16 mouse cellular contexts compared by ENCODE assay signal in the genomic region with DNA sequence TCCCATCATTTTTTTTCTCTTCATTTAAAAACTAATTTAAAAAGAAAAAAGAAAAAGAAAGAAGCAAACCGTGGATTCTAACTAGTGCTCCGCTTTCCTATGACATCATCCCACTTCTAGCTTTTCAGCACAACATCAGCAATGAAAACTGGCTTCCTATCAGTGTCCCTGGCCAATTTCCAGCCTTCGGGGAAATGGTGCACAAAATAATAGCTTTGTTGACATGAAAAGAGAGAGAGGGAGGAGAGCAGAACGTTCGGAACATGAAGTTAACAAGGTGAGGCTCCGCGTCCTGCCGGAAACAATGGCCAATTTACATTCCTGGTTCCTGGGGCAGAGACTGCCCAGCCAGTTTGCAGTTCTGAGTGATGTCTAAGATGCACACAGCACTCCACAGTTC.
DNase-seq lines count a peak whose midpoint lies in the region; ATAC-seq and TF ChIP-seq lines count a peak whose summit lies in the region.
"Had no signal": no experiment of that assay in that cellular context is flagged by ENCODE, and none has a peak within 500 bp of the region (broad histone marks: within the 10 kb centered on the region; RNA-seq: fewer than 3 reads in every experiment).

No protein-coding gene starts in this region.

- ATAC-seq in lung, postnatal 0 days = no peak
- no peak for ATAC-seq in heart, embryonic 16.5 days (replicated peaks; ENCODE audit: extremely low read depth, insufficient read depth, low FRiP score)
- ATAC-seq: activated CD4-positive, CD25-positive, alpha-beta regulatory T cell, adult 4 months; CD4-positive, CD25-positive, alpha-beta regulatory T cell, adult 4 months; intestine, embryonic 15.5 days; midbrain, embryonic 16.5 days had no signal

- H3K27me3 ChIP-seq in lung, postnatal 0 days (replicated peaks; ENCODE audit: insufficient read depth, low read length) = no peaks in the 10 kb centered on the region
- H3K27me3 ChIP-seq in heart, embryonic 16.5 days (ENCODE audit: control insufficient read depth, insufficient read depth, low read length) = no peaks in the 10 kb centered on the region; the same call in 1 of the 2 replicates
- H3K27me3 ChIP-seq: intestine, embryonic 15.5 days; liver, embryonic 13.5 days had no signal

- no peak for TF ChIP-seq CTCF in lung, postnatal 0 days (IDR thresholded peaks at IDR 0.05)
- TF ChIP-seq CTCF in lung, adult 2 months (IDR thresholded peaks at IDR 0.05; ENCODE audit: insufficient read depth, low read length) = no peak

- no peaks in the 10 kb centered on the region for H3K4me1 ChIP-seq in lung, postnatal 0 days (ENCODE audit: insufficient read depth, low read depth, low read length)
- H3K4me1 ChIP-seq in lung, adult 2 months (ENCODE audit: control insufficient read depth, insufficient read depth, low read length) = no peaks in the 10 kb centered on the region
- H3K4me1 ChIP-seq in heart, embryonic 16.5 days (ENCODE audit: control insufficient read depth, insufficient read depth, low read length) = 0 out of 2 replicates have a peak, but pooled peaks cover 2% of the 10 kb centered on the region
- H3K4me1 ChIP-seq: intestine, embryonic 15.5 days; liver, embryonic 13.5 days had no signal

- no peaks in the 10 kb centered on the region for H3K36me3 ChIP-seq in lung, postnatal 0 days (ENCODE audit: insufficient read depth, low read length)
- no peaks in the 10 kb centered on the region for H3K36me3 ChIP-seq in heart, embryonic 16.5 days (ENCODE audit: control insufficient read depth, insufficient read depth)
- H3K36me3 ChIP-seq: intestine, embryonic 15.5 days; liver, embryonic 13.5 days had no signal

- no peak overlapping the region for H3K4me3 ChIP-seq in lung, postnatal 0 days (ENCODE audit: low read depth, low read length)
- no peak overlapping the region for H3K4me3 ChIP-seq in lung, adult 2 months (replicated peaks; ENCODE audit: extremely low read depth, low read depth, low read length)
- peak overlapping the region; percentile 14; the same call in 1 of the 2 replicates for H3K4me3 ChIP-seq in heart, embryonic 16.5 days (ENCODE audit: low read length)
- H3K4me3 ChIP-seq: intestine, embryonic 15.5 days; liver, embryonic 13.5 days had no signal

- WGBS in lung, postnatal 0 days = 31% methylated on average over 8 of the region's 8 CpGs
- WGBS in lung, adult 2 months = 35% methylated on average over 8 of the region's 8 CpGs
- WGBS in heart, embryonic 16.5 days = 28% methylated on average over 8 of the region's 8 CpGs

- peak; percentile 28; the same call in 1 of the 2 replicates for TF ChIP-seq EP300 in lung, postnatal 0 days (IDR thresholded peaks at IDR 0.05)

- H3K4me2 ChIP-seq in lung, postnatal 0 days (replicated peaks; ENCODE audit: low read depth, low read length) = no peak overlapping the region
- H3K4me2 ChIP-seq in heart, embryonic 16.5 days (ENCODE audit: low read depth, low read length) = peak overlapping the region; percentile 48
- H3K4me2 ChIP-seq: intestine, embryonic 15.5 days; liver, embryonic 13.5 days had no signal

- peak; percentile 3 to 20 for DNase-seq in heart, adult 18-20 months
- no peak for DNase-seq in heart, adult 9 months (ENCODE audit: low spot score in 2 of 2)
- no peak for DNase-seq in lung, postnatal 0 days (ENCODE audit: low spot score)
- DNase-seq in lung, adult 2 months = no peak
- peak; percentile 42 for DNase-seq in lung, postnatal 10 days
- no peak for DNase-seq in spleen, postnatal 14 days (ENCODE audit: low spot score in 2 of 2)
- DNase-seq: cerebellum, adult 8-10 months; left cerebral cortex, postnatal 4 days; liver, embryonic 13.5 days; right cerebral cortex, postnatal 14 days; thymus, adult 18-20 months had no signal

- H3K9ac ChIP-seq in lung, postnatal 0 days (replicated peaks; ENCODE audit: low read depth) = no peak overlapping the region
- no peak overlapping the region for H3K9ac ChIP-seq in heart, embryonic 16.5 days (ENCODE audit: low read length)
- H3K9ac ChIP-seq: intestine, embryonic 15.5 days; liver, embryonic 13.5 days had no signal

- H3K9me3 ChIP-seq in lung, postnatal 0 days (ENCODE audit: low read length) = no peaks in the 10 kb centered on the region
- no peaks in the 10 kb centered on the region for H3K9me3 ChIP-seq in heart, embryonic 16.5 days (replicated peaks; ENCODE audit: control insufficient read depth, low read length)
- H3K9me3 ChIP-seq: intestine, embryonic 15.5 days; liver, embryonic 13.5 days had no signal

- no peak overlapping the region for H3K27ac ChIP-seq in lung, postnatal 0 days (ENCODE audit: low read length)
- H3K27ac ChIP-seq in heart, embryonic 16.5 days (ENCODE audit: low read length) = no peak overlapping the region
- H3K27ac ChIP-seq: intestine, embryonic 15.5 days; liver, embryonic 13.5 days had no signal

- no peak for TF ChIP-seq POLR2A in lung, adult 2 months (IDR thresholded peaks at IDR 0.05; ENCODE audit: borderline replicate concordance, extremely low read depth, low read depth, low read length)

Comparison
In these comparisons a context has a peak if more than half of its experiments do, and no peak if none do; other contexts are left out.
1. DNase-seq: peak in heart, adult 18-20 months (2 of 2) and lung, postnatal 10 days (single experiment); none in heart, adult 9 months (0 of 2), lung, postnatal 0 days (single experiment), lung, adult 2 months (single experiment) and spleen, postnatal 14 days (0 of 2).